Mouse (Mus musculus) T-helper 2 cell (primary cell): ENCODE measurements around the gene Aunip.

Experiments used
- in situ Hi-C: fragments of 300-600 bp; cut with MboI, MseI; formaldehyde crosslinking; loops from one replicate; pipeline ENCODE4 v1.15.1; 2025; ENCODE audit warnings: high pct_unique_total_duplicates

Aunip gene

GRCm38 (mm10) chr4:134510845-134511411, at the start of gene Aunip:
TSS of gene Aunip (plus strand) at chr4:134510999.
- in situ Hi-C loops = no loop called here

DNA sequence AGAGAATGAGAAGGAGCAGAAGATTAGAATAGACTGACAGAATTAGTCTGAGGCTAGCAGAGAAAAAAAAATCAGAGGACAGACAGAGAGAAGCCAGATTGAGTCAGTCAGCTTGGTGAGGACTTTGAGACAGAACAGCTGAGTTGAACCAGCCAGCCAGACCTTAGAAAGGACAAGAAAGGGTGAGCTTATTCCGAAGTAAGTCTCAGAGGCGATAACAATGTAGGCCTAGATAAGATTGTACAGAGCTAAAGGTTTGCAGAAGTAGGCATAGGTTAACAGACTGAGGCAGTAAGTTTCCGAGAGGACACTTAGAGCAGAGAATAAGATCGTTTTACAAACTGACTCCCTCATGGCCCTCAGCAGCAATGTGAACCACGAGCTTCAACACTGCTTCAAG, 49.5 kb upstream of the Aunip start:
- in situ Hi-C loops = no loop called here

- in situ Hi-C loops = no loop called here
These were observed 45.0 kb upstream of the Aunip start for GRCm38 (mm10) chr4:134465789-134466188.

DNA sequence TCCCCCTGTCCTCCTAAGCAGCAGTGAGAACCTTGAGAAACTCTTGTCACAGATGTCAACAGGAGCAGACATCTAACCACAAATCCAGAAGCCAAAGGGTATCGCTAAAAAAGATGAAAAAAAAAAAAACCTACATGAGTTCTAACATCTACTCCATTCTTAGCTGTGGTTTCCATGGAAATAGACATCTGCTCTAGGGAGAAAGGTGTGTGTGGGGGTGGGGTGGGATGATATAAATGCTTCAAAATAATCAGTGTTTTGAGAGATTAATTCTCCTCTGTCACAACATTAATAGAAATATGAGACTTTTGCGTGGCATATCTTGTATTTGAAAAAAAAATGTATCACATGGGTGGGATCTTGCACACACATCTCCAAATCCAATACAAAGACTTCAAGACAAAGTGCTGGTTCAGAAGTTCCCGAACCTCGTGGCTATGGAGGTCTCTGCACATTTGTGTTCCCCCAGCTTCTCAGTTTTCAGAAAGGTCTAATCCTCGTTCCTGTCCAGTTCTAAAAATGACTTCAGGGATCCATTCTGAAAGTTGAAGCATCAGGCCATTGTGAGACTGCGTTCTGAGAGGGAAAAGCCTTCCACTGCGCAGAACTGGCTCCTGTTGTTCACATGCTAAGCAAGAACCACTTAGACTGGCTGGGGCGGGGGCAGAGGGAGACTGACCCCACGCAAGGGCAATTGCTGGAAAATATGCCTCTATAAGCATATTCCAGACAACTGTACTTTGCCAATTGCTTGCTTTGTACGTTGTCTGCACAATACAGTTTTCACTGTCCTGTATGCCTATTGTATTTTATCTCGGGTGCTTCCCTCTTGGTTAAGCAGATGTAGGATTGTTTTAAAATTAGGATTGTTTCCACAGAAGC, 44.2 kb upstream of the Aunip start:
- in situ Hi-C loops = no loop called here

DNA sequence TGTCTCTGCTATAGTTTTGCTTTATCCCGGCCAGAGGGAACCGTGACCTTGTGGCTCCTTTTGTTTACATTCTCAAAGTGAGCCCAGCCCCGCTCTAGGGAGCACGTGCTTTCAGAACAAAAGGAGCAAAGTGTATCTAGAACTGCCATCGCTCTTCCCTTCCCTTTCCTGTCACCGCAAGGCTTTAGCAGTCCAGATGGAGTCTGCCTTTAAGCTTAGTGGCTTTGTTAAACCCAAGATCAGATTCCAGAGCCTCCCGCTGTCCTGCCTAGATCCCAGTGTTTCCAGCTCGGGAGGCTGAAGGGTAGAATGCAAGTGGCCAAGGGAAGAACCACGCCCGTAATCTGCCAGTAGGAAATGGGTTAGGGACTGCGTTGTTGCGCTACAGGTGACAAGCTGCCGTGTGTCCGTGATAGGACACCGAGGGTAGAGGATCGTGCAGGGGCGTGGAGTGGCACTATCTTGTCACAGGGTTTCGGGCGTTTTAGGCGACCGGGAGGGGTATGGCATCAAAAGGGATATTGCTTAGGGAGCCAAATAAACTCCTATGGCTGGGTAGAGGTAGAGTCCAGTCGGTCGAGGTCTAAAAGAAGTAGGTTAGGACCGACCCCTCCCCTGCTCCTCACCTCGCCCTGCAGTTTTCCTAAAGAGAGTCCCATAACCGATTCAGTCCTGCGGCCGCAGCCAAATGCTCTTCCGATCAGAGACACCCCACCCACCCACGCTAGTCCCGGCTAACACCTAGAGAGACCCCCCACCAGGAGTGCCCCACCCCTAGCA, 43.2 kb upstream of the Aunip start:
- in situ Hi-C loops = no loop called here

DNA sequence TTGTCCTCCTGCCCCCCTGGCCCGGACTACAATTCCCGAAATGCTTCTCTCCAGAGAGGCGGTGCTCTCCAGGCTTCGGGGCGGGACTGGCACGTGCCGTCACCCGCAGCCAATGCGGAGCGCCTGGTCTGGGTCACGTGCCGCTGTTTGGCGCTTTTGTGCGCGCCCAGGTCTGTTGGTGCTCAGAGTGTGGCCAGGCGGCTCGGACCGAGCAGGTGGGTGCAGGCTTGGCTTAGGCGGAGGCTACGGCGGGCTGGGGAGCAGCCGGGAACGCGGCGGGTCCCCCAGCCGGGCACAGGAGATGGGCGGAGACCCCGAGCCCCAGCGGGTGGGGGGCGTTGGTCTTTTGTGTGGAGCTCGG, 42.6 kb upstream of the Aunip start, which contains the start of gene Stmn1:
Gene Stmn1 (plus strand): TSS at position 106 of the 361 bp plus-strand sequence.
- in situ Hi-C loops = no loop called here

DNA sequence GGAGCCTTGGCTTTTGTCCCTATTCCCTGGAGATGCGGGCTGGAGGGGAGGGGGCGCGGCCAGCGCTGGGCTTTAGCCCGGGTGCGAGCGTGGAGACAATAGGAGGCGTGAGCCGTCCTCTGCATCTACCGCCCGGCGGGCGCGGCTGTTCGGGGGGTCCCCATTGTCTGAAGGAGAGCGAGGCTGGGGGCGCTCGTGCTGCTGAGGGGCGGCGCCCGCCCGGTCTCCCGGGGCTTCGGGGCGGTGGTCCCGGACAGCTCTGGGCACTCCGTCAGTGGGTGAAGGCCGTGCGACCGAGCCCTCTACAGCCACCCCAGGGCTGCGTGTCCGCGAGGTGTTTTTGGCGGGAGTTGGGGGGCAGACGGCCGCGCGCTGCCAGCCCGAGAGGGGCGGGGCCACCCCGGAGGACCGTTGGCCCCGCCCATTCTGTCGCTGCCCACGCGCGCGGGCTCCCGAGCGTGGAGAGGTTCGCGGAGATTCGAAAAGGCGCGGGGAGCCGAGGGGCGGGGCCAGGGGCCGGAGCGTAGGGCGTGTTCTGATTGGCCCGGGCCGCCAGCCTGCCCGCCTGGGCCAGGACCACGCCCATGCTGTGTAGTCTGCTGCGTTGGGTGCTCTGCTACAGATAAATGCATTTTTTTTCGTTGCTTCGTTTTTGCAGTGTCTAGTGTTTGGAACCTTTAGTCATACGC, 42.1 kb upstream of the Aunip start:
- in situ Hi-C loops = no loop called here

DNA sequence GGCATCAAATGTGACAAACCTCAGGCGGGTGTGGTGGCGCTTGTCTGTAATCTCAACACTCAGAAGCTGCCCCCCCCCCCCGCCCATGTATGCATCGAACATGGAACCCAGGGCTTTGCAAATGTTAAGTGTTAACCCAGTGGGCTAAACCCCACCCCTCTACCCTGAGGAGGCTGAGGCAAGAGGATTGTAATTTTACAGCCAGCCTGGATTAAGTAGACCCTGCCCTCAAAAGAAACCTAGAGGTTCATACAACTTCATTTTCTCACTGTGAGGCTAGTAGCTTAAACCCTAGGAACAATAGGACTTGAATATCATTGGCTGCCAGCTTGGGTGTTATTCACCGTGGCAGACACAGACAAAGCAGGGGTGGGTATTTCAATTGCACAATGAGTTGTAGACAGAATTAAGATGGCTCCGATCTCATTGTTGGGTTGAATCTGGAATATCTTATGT, 41.4 kb upstream of the Aunip start:
- in situ Hi-C loops = no loop called here

DNA sequence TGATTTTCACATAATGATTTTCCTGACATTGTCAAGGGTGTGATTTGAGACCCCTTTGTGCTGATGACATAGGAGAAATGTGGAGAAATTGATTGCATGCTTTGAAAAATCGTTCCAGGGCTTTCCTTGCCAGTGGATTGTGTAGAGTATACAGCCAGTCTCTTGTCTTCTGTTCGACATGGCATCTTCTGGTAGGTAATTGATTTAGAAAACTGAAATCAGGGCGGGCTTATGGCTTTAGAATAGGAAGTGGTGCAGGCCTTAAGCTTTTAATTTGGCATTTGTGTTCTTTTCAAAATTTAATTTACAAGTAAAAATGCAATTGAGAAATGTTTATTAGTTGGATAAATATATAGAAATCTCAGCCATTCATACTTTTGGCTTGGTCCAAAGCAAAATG, 40.8 kb upstream of the Aunip start:
- in situ Hi-C loops = no loop called here

DNA sequence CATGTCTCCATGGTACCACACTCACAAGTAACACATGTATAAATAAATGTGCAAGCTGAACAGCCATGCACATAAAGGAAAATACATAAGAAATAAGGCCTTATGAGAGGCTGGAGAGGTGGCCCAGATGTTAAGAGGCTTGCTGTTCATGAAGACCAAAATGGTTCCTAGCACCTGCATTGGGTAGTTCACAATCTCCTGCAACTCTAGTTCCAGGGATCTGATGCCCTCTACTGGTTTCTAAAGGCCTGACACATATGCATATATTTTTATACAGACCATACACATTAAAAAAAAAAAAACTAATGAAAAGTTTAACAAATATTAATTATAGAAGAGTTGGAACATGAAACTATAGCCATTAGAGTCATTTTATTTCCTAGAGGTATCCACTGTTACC, 39.3 kb upstream of the Aunip start:
- in situ Hi-C loops = no loop called here

- in situ Hi-C loops = no loop called here
These were observed 37.0 kb upstream of the Aunip start for GRCm38 (mm10) chr4:134473764-134474163.

- in situ Hi-C loops = no loop called here
These were observed 36.6 kb upstream of the Aunip start for GRCm38 (mm10) chr4:134474240-134474639.

DNA sequence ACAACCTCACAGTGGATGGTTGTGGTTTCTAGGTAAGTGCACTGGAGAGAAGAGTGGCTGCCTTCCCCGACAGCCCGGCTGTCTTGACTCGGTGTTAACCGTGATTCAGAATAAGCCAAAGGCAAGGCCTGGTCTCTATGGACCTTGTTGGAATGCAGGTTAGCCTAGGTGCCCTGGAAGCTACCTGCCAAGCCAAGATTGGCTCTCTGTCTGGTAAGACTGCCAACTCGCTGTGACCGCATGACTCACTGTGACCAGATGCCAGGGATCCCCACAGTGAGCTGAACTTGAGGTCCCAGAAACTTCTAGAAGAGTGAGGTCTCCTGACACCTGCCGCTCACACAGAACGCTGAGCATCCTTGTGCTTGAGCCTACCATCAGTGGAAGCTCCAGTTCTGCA, 33.9 kb upstream of the Aunip start:
- in situ Hi-C loops = loop anchor here (5.0 kb wide), 1 partner anchor 75 kb away; no protein-coding TSS in a partner anchor

GRCm38 (mm10) chr4:134478031-134478430, 32.8 kb upstream of the Aunip start:
- in situ Hi-C loops = loop anchor here (5.0 kb wide), 1 partner anchor 76 kb away; no protein-coding TSS in a partner anchor

DNA sequence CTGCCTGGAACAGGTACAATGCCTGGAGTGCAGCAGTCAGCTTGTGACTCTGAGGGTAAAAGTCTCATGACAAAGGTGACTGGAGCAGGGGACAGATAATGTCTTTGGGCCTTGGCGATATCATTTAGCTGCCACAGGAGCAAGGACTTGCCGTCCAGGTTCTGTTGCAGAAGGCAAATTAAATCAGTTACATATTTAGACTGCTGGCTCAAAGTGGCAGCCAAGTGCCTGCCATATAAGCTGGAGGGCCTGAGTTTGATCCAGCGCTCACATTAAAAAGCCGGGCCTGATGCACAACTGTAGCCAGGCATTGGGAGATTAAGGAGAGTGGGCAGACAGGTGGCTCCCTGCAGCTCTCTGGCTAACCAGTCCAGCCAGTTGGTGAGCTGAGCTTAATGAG, 31.0 kb upstream of the Aunip start:
- in situ Hi-C loops = loop anchor here (5.0 kb wide), 1 partner anchor 78 kb away; no protein-coding TSS in a partner anchor

GRCm38 (mm10) chr4:134480864-134481263, 29.9 kb upstream of the Aunip start:
- in situ Hi-C loops = no loop called here

DNA sequence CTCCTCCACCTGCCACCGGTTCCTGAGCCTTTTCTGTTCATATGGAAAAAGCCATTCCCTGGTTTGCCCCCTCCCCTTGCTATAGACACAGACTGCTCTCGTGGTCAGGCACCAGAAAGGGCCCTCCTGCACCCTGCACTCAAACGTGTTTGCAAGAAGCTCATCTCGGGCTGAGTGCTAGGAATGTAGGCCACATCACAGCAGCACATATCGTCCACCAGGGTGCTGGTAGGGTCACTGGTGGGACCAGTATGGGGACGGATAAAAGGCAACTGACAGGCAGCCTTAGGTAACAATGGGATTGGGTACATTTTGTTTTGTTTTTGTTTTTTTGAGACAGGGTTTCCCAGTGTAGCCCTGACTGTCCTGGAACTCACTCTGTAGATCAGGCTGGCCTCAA, 29.5 kb upstream of the Aunip start:
- in situ Hi-C loops = no loop called here

- in situ Hi-C loops = no loop called here
These were observed 28.4 kb upstream of the Aunip start for GRCm38 (mm10) chr4:134482442-134482841.

DNA sequence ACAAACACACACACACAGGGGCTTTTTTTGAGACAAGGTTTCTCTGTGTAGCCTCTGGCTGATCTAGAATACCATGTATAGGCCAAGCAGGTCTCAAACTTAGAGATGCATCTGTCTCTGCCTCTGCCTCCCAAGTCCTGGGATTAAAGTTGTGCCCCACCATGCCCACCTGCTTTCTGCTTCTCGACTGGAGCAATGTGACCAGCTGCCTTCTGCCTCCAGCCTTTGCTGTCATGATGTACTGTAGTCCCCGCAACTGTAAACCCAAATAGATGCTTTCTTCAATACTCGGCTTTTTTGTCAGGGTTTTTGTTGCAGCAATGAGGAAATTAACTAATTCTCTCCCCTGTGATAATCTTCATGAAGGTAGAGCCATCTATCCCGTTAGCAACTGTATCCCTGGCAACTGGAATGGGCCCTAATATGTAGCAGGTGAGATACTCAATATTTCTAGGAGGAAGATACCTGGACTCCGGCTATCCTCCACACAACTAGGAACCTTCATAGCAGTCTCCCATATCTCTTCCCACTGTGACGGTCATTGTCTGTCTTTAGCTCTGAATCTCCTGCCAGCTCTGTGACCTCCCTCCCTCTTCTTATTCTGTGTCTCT, 27.6 kb upstream of the Aunip start:
- in situ Hi-C loops = no loop called here

DNA sequence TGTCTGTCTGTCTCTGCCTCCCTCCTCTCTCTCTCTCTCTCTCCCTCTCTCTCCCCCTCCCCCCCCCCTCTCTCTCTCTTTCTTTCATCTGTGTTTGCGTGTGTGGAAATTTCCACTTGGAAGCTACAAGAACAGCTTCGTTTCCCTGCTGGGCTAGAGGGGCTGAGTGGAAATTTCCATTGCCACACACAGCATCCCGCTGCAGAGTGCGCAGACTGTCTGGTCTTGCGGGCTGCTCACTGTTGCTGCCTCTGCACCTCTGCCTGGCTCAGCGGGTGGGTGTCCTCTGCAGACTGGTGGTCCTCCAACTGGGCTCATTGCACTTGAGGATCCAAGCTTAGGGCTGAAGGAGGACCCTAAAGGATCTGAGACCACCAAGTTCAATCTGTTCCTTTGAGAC, 27.1 kb upstream of the Aunip start:
- in situ Hi-C loops = no loop called here

DNA sequence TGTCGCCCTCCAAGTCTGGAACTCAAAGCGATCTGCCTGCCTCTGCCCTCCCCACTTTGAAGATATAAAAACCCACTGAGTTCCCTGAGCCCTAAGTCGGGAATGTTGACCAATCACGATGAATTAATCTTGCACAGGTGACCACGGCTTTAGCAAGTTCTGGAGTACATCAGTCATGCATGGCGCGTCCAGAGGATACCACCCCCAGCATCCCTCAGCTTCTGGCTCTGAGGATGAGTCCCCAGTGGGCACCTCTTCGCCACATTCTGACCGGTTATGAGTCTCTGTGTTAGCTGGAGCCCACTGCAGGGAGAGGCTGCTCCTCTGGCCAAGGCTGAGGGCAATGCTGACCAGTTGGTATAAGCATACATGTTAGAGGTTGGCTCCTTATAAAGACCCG, 26.6 kb upstream of the Aunip start:
- in situ Hi-C loops = no loop called here
